Mouse (Mus musculus): ENCODE measurements around the gene Camta1. TPM values are rescaled to one million over a fixed set of nuclear protein-coding genes. Genes with fewer than 3 reads are reported as not detected.

Camta1 gene
- polyA plus RNA-seq, 1 experiment from 2014 or later: 78.7 TPM

DNA sequence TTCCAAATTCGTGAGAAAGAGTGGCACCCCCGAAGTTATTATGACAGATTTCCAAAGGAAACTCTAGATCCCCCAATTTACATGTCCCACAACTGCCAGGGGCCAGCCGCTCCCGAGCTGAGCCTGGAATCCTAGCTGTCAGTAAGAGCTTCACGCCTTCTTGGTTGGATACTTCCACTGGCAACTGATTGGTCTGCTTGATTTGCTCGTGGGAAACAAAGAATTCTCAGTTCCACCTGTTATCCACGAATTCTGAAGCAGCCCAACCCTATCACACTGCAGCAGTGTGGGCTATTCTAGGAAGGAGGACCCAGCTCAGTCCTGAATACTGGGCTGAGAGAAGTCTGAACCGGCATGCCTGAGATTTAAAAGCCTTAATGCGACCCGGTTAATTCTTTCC, 755.2 kb downstream of the Camta1 start:
- peaks cover 60% of the 10 kb centered on the region for H3K27me3 ChIP-seq
- 32% methylated on average over 10 of the region's 10 CpGs for WGBS
- H3K4me1 ChIP-seq: peaks cover 16% of the 10 kb centered on the region
- no peak overlapping the region for H3K4me3 ChIP-seq
- H3K27ac ChIP-seq: no peak overlapping the region
- H3K9me3 ChIP-seq: no peaks in the 10 kb centered on the region
- H3K4me2 ChIP-seq: no peak overlapping the region
- H3K36me3 ChIP-seq: no peaks in the 10 kb centered on the region
- H3K9ac ChIP-seq: no peak overlapping the region
- no peak for ATAC-seq (ENCODE audit: borderline replicate concordance, extremely low read depth, low FRiP score, low TSS enrichment)

DNA sequence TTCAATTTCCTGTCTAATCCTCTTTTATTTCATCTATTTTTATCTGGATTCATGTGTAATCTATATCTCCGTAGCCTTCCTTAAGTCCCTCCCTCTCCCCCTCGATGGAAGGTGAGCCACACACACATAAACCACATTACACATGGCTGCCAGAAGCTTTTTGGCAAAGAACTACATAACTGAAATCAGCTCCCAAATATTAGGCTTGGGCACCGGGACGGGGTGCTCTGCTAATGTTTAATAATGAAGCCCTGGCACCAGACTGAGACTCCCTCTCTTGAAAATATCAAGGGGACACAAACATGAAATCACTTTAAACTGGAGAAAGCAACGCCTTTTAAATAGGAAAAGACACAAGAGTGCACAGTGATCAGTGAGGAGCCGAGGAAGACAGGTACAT, 755.8 kb downstream of the Camta1 start:
- H3K4me3 ChIP-seq: no peak overlapping the region
- H3K4me1 ChIP-seq: peaks cover 16% of the 10 kb centered on the region
- H3K36me3 ChIP-seq: no peaks in the 10 kb centered on the region
- 67% methylated on average over 6 of the region's 6 CpGs for WGBS
- H3K27ac ChIP-seq: no peak overlapping the region
- H3K9ac ChIP-seq: no peak overlapping the region
- H3K27me3 ChIP-seq: peaks cover 54% of the 10 kb centered on the region
- H3K4me2 ChIP-seq: no peak overlapping the region
- H3K9me3 ChIP-seq: no peaks in the 10 kb centered on the region
- no peak for ATAC-seq (ENCODE audit: borderline replicate concordance, extremely low read depth, low FRiP score, low TSS enrichment)

DNA sequence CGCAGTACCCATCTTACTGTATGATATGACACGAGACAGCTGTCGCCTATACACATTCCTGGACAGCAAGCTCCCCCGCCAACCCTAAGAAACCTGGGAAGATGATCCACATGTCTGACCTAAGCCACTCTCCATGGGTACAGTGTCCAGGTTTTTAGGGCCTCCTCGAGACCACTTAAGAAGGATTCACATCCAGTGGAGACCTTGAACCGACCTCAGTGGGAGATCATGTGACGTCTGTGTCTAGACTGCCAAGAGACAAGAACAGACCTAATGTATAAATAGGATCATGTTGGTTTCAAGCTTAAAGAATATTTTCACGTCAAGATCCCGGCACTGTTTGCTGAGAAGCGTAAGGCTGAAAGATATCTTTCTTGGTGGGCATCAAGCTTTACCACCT, 757.5 kb downstream of the Camta1 start:
- H3K4me3 ChIP-seq: no peak overlapping the region
- H3K27me3 ChIP-seq: peaks cover 37% of the 10 kb centered on the region
- H3K27ac ChIP-seq: no peak overlapping the region
- H3K36me3 ChIP-seq: no peaks in the 10 kb centered on the region
- no peak overlapping the region for H3K4me2 ChIP-seq
- WGBS: 63% methylated on average over 10 of the region's 10 CpGs
- no peak for ATAC-seq (ENCODE audit: borderline replicate concordance, extremely low read depth, low FRiP score, low TSS enrichment)
- peaks cover 12% of the 10 kb centered on the region for H3K4me1 ChIP-seq
- no peaks in the 10 kb centered on the region for H3K9me3 ChIP-seq
- no peak overlapping the region for H3K9ac ChIP-seq

DNA sequence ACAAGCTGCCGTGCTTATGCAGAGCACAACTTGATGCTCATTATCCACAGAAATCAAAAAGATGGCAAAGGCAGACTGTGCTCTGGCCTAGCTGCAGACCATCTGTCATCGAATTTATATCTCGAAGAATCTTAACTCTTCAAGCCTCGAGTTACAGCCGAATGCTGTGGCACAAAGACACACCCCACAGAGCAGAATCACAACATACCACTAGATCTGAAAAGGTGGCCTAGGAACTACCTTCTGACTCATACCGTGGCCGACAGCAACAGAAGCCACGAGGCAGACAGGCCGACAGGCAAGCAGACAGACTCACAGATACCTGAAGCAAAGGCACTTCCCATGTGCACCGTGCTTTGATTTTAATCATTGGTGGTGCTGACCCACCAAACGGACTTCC, 758.0 kb downstream of the Camta1 start:
- Histone ChIP-seq H3K9ac (no peak overlapping the region), H3K27ac (no peak overlapping the region), H3K9me3 (no peaks in the 10 kb centered on the region), H3K36me3 (no peaks in the 10 kb centered on the region), H3K4me1 (peaks cover 7% of the 10 kb centered on the region), H3K27me3 (peaks cover 32% of the 10 kb centered on the region), H3K4me3 (no peak overlapping the region), H3K4me2 (no peak overlapping the region)
- ATAC-seq (ENCODE audit: borderline replicate concordance, extremely low read depth, low FRiP score, low TSS enrichment): no peak
- 73% methylated on average over 11 of the region's 11 CpGs for WGBS

DNA sequence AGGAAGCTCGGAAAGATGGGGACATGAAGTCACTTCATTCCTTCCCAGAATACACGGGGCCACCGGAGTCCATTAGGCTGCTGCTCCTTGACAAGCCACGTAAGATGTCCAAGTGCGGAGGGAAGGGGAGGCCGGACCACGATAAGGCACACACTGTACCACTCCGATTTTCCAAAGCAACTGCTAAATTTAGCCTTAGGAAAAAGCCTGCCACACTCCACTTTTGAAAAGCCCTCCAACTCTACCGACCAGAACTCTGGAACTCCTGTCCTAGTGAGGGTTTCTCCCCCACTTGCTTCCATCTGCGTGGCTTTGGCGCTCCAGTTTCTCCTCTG, 764.6 kb downstream of the Camta1 start:
- H3K4me1 ChIP-seq: peaks cover 12% of the 10 kb centered on the region
- ATAC-seq (ENCODE audit: borderline replicate concordance, extremely low read depth, low FRiP score, low TSS enrichment): no peak
- no peak overlapping the region for H3K9ac ChIP-seq
- no peaks in the 10 kb centered on the region for H3K36me3 ChIP-seq
- no peak overlapping the region for H3K4me3 ChIP-seq
- H3K4me2 ChIP-seq: no peak overlapping the region
- WGBS: 69% methylated on average over 11 of the region's 11 CpGs
- no peaks in the 10 kb centered on the region for H3K27me3 ChIP-seq
- no peak overlapping the region for H3K27ac ChIP-seq
- no peaks in the 10 kb centered on the region for H3K9me3 ChIP-seq

DNA sequence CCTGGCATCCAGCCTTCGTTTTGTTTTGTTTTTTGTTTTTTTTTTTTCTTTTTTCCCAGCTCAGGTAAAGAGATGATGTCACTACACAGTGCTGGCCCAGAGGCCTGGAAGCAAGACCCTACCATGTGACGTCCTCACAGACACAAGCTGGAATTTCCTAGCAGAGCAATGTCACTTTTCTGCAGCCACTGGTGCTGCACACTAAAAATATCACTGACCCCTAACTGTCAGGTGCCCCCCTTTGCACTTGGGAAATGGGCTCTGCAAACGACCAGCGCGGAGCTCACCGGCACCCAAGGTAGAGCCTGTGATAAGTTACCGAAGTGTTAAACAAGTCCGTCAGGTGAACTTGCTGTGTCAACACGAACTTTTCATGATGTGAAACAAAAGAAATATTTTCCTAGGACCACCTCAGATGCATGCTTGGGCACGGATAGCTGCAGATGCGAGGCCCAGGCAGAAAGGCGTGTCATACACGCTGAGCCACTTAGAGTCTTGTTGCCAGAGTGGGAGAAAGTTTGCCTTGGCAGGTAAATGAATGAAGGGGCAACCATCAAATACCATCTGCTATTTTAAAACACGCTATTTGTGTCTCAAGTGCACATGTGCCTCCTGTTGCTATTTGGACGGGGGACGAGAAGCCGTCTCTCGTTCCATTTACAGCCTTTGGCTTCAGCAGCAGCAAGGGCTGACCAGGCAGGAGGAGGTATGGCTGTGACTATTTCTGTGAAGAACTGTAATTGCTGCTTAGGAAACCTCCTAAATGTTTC, 765.2 kb downstream of the Camta1 start:
- no peak for ATAC-seq (ENCODE audit: borderline replicate concordance, extremely low read depth, low FRiP score, low TSS enrichment)
- Histone ChIP-seq H3K4me2 (peak overlapping the region; percentile 25; the same call in 1 of the 2 replicates), H3K9ac (no peak overlapping the region), H3K4me1 (peaks cover 12% of the 10 kb centered on the region), H3K27me3 (no peaks in the 10 kb centered on the region), H3K9me3 (no peaks in the 10 kb centered on the region), H3K36me3 (no peaks in the 10 kb centered on the region), H3K27ac (no peak overlapping the region), H3K4me3 (no peak overlapping the region)
- WGBS: 54% methylated on average over 18 of the region's 18 CpGs

DNA sequence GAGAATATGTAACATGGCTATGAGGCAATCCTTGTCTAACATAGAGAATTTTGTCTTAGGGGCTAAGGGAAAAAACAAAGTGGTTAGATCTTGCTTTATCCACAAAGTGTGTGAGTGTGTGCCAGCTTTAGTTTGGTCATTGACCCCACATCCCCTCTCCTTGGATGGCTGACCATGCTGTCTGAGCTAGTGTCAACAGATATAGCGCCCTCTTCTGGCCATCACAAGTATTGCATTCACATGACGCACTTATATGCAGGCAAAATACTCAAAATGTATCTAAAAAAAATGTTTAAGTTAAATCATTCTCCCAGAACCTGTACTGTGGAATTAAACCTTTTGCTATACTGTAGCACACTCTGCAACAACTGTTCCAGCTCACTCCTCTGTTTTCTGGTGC, 766.5 kb downstream of the Camta1 start:
- peaks cover 12% of the 10 kb centered on the region for H3K4me1 ChIP-seq
- ATAC-seq (ENCODE audit: borderline replicate concordance, extremely low read depth, low FRiP score, low TSS enrichment): no peak
- H3K4me2 ChIP-seq: no peak overlapping the region
- H3K9me3 ChIP-seq: no peaks in the 10 kb centered on the region
- H3K27me3 ChIP-seq: no peaks in the 10 kb centered on the region
- WGBS: 38% methylated on average over 2 of the region's 2 CpGs
- no peak overlapping the region for H3K4me3 ChIP-seq
- H3K36me3 ChIP-seq: no peaks in the 10 kb centered on the region
- H3K27ac ChIP-seq: no peak overlapping the region
- H3K9ac ChIP-seq: no peak overlapping the region

DNA sequence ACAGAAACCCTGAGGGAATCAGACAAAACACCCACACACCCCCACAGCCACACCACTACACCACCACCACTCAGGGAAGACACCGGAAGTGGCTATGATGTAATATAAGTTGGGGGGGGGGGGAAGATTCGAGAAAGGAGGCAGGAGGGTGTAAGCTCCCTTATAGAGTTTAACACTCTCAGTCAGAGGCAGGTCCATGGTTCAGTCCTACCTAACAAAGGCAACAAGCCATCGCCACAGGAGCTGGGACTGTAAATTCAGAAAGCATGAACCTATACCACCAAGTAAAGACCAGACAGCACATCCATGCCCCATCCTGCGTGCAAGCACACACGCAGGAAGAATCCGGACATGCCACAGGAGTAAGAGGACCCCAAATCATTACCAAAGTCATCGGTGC, 772.4 kb downstream of the Camta1 start, which contains the start of gene Gm13090:
TSS of gene Gm13090 (plus strand) at position 301 of the 400 bp plus-strand sequence.
- Histone ChIP-seq H3K27me3 (no peaks in the 10 kb centered on the region), H3K4me2 (no peak within 1 kb of the TSS), H3K27ac (no peak within 1 kb of the TSS), H3K9me3 (no peaks in the 10 kb centered on the region), H3K4me3 (no peak within 1 kb of the TSS), H3K36me3 (no peaks in the 10 kb centered on the region), H3K4me1 (no peaks in the 10 kb centered on the region), H3K9ac (no peak within 1 kb of the TSS)
- WGBS: 79% methylated on average over 7 of the region's 7 CpGs
- no peak for ATAC-seq (ENCODE audit: borderline replicate concordance, extremely low read depth, low FRiP score, low TSS enrichment)

DNA sequence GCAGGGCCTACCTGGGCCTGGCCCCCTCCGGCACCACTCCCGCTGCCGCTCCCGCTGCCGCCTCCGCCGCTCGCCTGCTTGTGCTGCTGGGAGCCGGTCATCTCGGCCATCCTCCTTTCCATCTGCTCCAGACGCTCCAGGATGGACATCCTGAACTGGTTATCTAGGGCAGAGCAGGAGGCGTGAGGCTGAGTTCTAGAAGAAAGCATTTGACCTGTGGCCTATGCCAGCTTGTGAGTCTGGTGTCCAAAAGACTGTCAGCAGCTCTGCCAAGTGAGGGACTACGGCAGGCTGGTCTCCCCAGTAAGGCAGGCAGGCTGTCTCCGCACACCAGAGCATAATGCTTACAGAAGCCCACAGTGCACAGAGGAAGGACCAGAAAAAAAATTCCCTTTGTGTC, 772.9 kb downstream of the Camta1 start:
- Histone ChIP-seq H3K9ac (no peak overlapping the region), H3K4me1 (no peaks in the 10 kb centered on the region), H3K36me3 (no peaks in the 10 kb centered on the region), H3K27ac (no peak overlapping the region), H3K4me2 (no peak overlapping the region), H3K4me3 (no peak overlapping the region), H3K9me3 (no peaks in the 10 kb centered on the region), H3K27me3 (no peaks in the 10 kb centered on the region)
- WGBS: 79% methylated on average over 14 of the region's 14 CpGs
- no peak for ATAC-seq (ENCODE audit: borderline replicate concordance, extremely low read depth, low FRiP score, low TSS enrichment)

DNA sequence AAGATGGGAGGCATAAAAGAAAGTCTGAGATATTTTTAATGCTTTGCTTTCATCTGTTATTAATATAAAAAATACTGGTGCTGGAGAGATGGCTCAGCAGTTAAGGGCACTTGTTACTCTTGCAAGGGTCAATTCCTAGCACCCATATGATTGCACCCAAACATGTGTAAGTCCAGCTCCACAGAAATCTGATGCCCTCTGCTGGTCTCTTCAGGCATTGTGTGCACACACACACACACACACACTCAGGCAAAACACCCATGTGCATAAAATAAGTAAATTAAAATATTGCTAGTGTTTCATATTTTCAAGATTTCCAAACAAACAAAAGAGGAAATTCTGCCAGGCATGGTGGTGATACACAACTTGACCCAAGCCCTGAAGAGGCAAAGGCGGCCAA, 774.3 kb downstream of the Camta1 start:
- Histone ChIP-seq H3K4me2 (no peak overlapping the region), H3K4me1 (no peaks in the 10 kb centered on the region), H3K36me3 (no peaks in the 10 kb centered on the region), H3K27me3 (no peaks in the 10 kb centered on the region), H3K9ac (no peak overlapping the region), H3K9me3 (no peaks in the 10 kb centered on the region), H3K4me3 (no peak overlapping the region), H3K27ac (no peak overlapping the region)
- WGBS: 97% methylated on average over 1 of the region's 1 CpGs
- no peak for ATAC-seq (ENCODE audit: borderline replicate concordance, extremely low read depth, low FRiP score, low TSS enrichment)

DNA sequence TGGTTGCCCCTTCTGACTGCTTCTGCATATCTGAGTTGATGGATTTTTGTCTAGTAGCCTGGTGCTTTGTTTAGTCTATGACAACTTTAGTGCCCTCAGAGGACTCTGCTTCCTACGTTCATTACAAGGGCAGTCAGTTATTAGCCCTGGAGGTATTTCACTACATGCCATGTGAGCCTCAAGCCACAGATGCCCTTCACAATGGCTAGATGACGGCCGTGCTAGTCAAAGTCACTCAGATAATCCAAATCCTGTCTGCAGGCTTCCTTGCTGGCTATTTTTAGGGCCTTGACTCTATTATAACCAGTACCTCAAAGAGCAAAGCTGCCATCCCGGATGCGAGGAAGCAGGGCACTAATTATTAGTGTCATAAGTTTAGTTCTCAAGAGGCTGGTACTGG, 778.6 kb downstream of the Camta1 start:
- no peaks in the 10 kb centered on the region for H3K4me1 ChIP-seq
- H3K9me3 ChIP-seq: no peaks in the 10 kb centered on the region
- H3K27ac ChIP-seq: no peak overlapping the region
- 78% methylated on average over 5 of the region's 5 CpGs for WGBS
- no peak overlapping the region for H3K9ac ChIP-seq
- no peak overlapping the region for H3K4me2 ChIP-seq
- no peaks in the 10 kb centered on the region for H3K36me3 ChIP-seq
- ATAC-seq (ENCODE audit: borderline replicate concordance, extremely low read depth, low FRiP score, low TSS enrichment): no peak
- H3K27me3 ChIP-seq: no peaks in the 10 kb centered on the region
- H3K4me3 ChIP-seq: no peak overlapping the region

DNA sequence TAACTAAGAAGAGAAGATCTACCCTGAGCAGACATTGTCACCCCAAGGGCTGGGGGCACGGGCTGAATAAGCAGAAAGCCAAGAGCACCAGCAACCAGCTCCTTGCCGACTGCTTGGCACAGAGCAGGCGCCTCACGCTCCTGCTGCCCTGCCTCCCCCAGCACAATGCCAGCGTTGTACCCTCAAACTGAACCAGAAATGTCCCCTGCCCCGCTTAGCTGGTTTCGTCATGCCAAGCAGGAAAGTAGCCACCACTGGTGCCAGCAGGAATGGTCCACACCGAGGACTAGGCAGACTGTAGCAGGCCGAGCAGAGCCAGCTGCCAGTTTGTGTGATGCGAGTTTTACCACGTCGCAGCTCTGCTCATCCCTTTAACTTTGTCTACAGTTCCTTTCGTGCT, 779.7 kb downstream of the Camta1 start:
- Histone ChIP-seq H3K27ac (no peak overlapping the region), H3K9ac (no peak overlapping the region), H3K27me3 (no peaks in the 10 kb centered on the region), H3K4me3 (no peak overlapping the region), H3K36me3 (no peaks in the 10 kb centered on the region), H3K9me3 (no peaks in the 10 kb centered on the region), H3K4me1 (no peaks in the 10 kb centered on the region), H3K4me2 (no peak overlapping the region)
- 89% methylated on average over 13 of the region's 13 CpGs for WGBS
- no peak for ATAC-seq (ENCODE audit: borderline replicate concordance, extremely low read depth, low FRiP score, low TSS enrichment)

DNA sequence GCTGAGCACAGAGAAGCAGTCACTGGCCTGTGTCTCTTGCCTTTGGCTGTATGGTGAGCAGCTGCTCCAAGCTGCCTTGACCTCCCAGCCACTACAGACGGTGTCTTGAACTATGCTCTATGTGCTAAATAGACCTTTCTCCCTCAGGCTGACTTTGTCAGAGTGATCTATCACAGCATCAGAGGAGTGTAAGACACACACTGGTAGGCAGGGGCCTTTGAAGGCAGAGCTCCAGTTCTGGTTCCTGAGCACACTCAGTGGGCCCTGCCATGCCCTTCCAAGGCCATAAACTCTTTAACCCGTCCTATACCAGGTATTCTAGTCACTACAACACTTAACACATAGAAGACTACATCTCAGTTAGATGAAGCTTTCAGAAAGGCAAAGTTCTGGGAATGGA, 780.3 kb downstream of the Camta1 start:
- Histone ChIP-seq H3K4me3 (no peak overlapping the region), H3K27me3 (no peaks in the 10 kb centered on the region), H3K9ac (no peak overlapping the region), H3K4me2 (no peak overlapping the region), H3K27ac (no peak overlapping the region), H3K9me3 (no peaks in the 10 kb centered on the region), H3K4me1 (no peaks in the 10 kb centered on the region), H3K36me3 (no peaks in the 10 kb centered on the region)
- 70% methylated on average over 2 of the region's 2 CpGs for WGBS
- no peak for ATAC-seq (ENCODE audit: borderline replicate concordance, extremely low read depth, low FRiP score, low TSS enrichment)

Data from lung, embryonic 15.5 days (tissue).